Mouse (Mus musculus) liver, postnatal 0 days (tissue): ENCODE measurements around the gene H2-DMa. TPM values are rescaled to one million over a fixed set of nuclear protein-coding genes. Genes with fewer than 3 reads are reported as not detected.
"Not testable (repeated sequence)": the region's sequence is repeated elsewhere in the genome, so short reads cannot be mapped to it uniquely, and the experiment has no call there.

Experiments
- ATAC-seq: fragments of 200-750 bp; cut with Nextera tagmentation; 2 replicates; pipeline ENCODE4 v1.8.0; 2017; ENCODE audit warnings: mild to moderate bottlenecking, moderate library complexity
- DNase-seq: peaks from one replicate; pipeline ENCODE4 v3.0.0-alpha.2; 2016
- H3K27ac ChIP-seq: fragments of 300-500 bp; sonication (generic); 2 replicates; pipeline ENCODE4 v1.5.1; 2014; ENCODE audit warnings: antibody characterized with exemption, moderate library complexity, mild to moderate bottlenecking, low read depth
- H3K27me3 ChIP-seq: fragments of 300-500 bp; sonication (generic); 2 replicates; pipeline ENCODE4 v1.6.1; 2014; ENCODE audit warnings: low read length, control low read depth, mixed read lengths; ENCODE audit not compliant: insufficient read depth
- H3K36me3 ChIP-seq: fragments of 300-500 bp; sonication (generic); replicated peaks from 2 replicates; pipeline ENCODE4 v1.6.1; 2014; ENCODE audit warnings: mild to moderate bottlenecking, control low read depth, low read length, moderate library complexity, mixed read lengths; ENCODE audit not compliant: insufficient read depth
- H3K4me1 ChIP-seq: fragments of 300-500 bp; sonication (generic); 2 replicates; pipeline ENCODE4 v1.6.1; 2014; ENCODE audit warnings: antibody characterized with exemption, mild to moderate bottlenecking, control low read depth; ENCODE audit not compliant: insufficient read depth
- H3K4me2 ChIP-seq: fragments of 300-500 bp; sonication (generic); 2 replicates; pipeline ENCODE4 v1.6.1; 2014; ENCODE audit warnings: low read depth, mild to moderate bottlenecking, low read length, moderate library complexity, mixed read lengths
- H3K4me3 ChIP-seq: fragments of 300-500 bp; sonication (generic); 2 replicates; pipeline ENCODE4 v1.5.1; 2014; ENCODE audit warnings: low read depth, low read length
- H3K9ac ChIP-seq: fragments of 300-500 bp; sonication (generic); replicated peaks from 2 replicates; pipeline ENCODE4 v1.6.1; 2014; ENCODE audit warnings: mild to moderate bottlenecking, moderate library complexity
- H3K9me3 ChIP-seq: fragments of 300-500 bp; sonication (generic); 2 replicates; pipeline ENCODE4 v1.6.1; 2016; ENCODE audit warnings: mild to moderate bottlenecking, control low read depth, low read length, mixed read lengths
- CTCF ChIP-seq: sonication (generic); IDR thresholded peaks from 2 replicates; pipeline ENCODE4 v1.5.1; 2016; ENCODE audit warnings: antibody characterized with exemption, low read depth
- EP300 ChIP-seq: IDR thresholded peaks from 2 replicates; pipeline ENCODE4 v1.6.1; 2016; ENCODE audit warnings: antibody characterized with exemption, low read depth, mild to moderate bottlenecking
- WGBS: fragments of 180-500 bp; shearing (Covaris S2); extraction: QIAGEN DNeasy Blood & Tissue Kit; methylation state at CpG from one replicate; pipeline ENCODE4 v1.1.7; 2014; ENCODE audit not compliant: insufficient replicate concordance; 5-methylcytosine and 5-hydroxymethylcytosine counted together
- polyA plus RNA-seq: library from polyadenylated mRNA; unstranded; fragments of >200 nt; fragmentation: Nextera tagmentation; extraction: Ambion mirVana; gene quantifications from 2 replicates; pipeline ENCODE4 v1.2.1, GENCODE M21; 2015

The H2-DMa gene
- polyA plus RNA-seq, 1 experiment from 2014 or later: 11.9 TPM

DNA sequence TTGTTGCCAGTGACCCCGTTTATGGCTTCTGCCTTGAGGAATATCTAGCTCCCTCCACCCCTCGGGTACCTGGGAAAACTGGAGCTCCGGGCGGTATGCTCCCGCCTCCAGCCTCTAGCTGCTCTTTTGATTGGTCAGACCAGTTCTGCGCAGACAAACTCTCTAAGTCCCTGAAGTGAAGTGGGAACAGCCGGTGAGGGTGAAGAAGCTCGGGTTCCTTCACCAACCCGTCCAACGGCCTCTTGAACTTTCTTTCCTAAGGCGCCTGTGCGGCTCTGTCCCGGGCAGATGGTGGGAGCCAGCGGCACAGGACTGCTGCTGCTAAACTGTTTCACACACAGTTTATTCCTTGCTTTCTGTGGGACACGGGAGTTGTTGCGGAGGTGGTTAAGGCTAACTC, 20.1 kb downstream of the H2-DMa start:
- DNase-seq: no peak

GRCm38 (mm10) chr17:34140240-34140639, 20.9 kb downstream of the H2-DMa start:
- WGBS: 18% methylated on average over 5 of the region's 5 CpGs

More for the DNA sequence above, 20.1 kb downstream of the H2-DMa start:
- no peak for TF ChIP-seq CTCF
- TF ChIP-seq EP300: no peak
- WGBS: 23% methylated on average over 16 of the region's 16 CpGs
- Histone ChIP-seq H3K9ac (0 out of 2 replicates have a peak overlapping the region, but pooled peaks have one; percentile 26), H3K9me3 (no peaks in the 10 kb centered on the region), H3K4me1 (peaks cover 8% of the 10 kb centered on the region; the same call in 1 of the 2 replicates), H3K4me2 (peak overlapping the region; percentile 44), H3K4me3 (peak overlapping the region; percentile 13; the same call in 1 of the 2 replicates), H3K36me3 (no peaks in the 10 kb centered on the region), H3K27ac (no peak overlapping the region), H3K27me3 (peaks cover 32% of the 10 kb centered on the region)
- ATAC-seq: no peak

GRCm38 (mm10) chr17:34141448-34141847, 22.1 kb downstream of the H2-DMa start:
- DNase-seq (no peak), ATAC-seq (no peak)
- peaks cover 30% of the 10 kb centered on the region for H3K27me3 ChIP-seq
- TF ChIP-seq CTCF (no peak), EP300 (no peak)
- H3K4me2 ChIP-seq: no peak overlapping the region
- no peaks in the 10 kb centered on the region for H3K9me3 ChIP-seq
- no peaks in the 10 kb centered on the region for H3K36me3 ChIP-seq
- 37% methylated on average over 4 of the region's 4 CpGs for WGBS
- no peaks in the 10 kb centered on the region for H3K4me1 ChIP-seq
- no peak overlapping the region for H3K4me3 ChIP-seq
- no peak overlapping the region for H3K9ac ChIP-seq
- H3K27ac ChIP-seq: no peak overlapping the region

More at GRCm38 (mm10) chr17:34140240-34140639, 20.9 kb downstream of the H2-DMa start:
- Histone ChIP-seq H3K4me2 (peak overlapping the region; percentile 44; the same call in 1 of the 2 replicates), H3K9me3 (no peaks in the 10 kb centered on the region), H3K27me3 (peaks cover 32% of the 10 kb centered on the region), H3K9ac (no peak overlapping the region), H3K27ac (no peak overlapping the region), H3K36me3 (no peaks in the 10 kb centered on the region), H3K4me3 (no peak overlapping the region), H3K4me1 (peaks cover 8% of the 10 kb centered on the region; the same call in 1 of the 2 replicates)
- no peak for DNase-seq
- ATAC-seq: no peak
- TF ChIP-seq EP300 (no peak), CTCF (no peak)

DNA sequence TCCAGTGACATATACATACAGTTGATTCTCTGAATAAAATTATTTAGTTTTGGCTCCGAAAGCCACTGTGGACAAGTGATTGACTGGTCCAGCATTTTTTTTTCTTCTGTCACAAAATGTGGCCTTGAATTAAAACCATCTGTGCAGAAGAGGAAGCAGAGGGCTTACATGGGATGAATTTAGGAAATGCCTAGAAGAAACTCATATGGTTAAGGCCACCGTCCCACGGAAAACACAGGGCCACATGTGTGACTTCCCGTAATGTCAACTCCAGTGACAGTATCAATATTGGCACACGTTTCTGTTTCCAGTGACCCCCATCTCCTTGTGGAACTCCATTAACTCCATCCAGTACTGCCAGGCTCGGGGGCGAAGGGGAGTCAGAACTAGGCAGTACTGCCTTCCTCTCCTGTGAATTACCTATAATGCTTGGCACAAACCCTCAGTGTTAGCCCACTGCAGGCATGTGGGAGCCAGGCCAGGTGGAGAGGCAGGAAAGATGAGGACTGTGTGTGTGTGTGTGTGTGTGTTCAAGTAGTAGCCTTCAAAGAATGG, 23.2 kb downstream of the H2-DMa start:
- WGBS: 45% methylated on average over 7 of the region's 7 CpGs
- peak overlapping the region; percentile 13; the same call in 1 of the 2 replicates for H3K4me2 ChIP-seq
- no peak overlapping the region for H3K9ac ChIP-seq
- no peaks in the 10 kb centered on the region for H3K9me3 ChIP-seq
- H3K27ac ChIP-seq: peak overlapping the region; percentile 66; the same call in 1 of the 2 replicates
- DNase-seq (no peak), ATAC-seq (no peak)
- H3K36me3 ChIP-seq: no peaks in the 10 kb centered on the region
- H3K27me3 ChIP-seq: peaks cover 27% of the 10 kb centered on the region
- TF ChIP-seq EP300 (no peak), CTCF (no peak)
- H3K4me1 ChIP-seq: no peaks in the 10 kb centered on the region
- no peak overlapping the region for H3K4me3 ChIP-seq

- peaks cover 27% of the 10 kb centered on the region for H3K27me3 ChIP-seq
- peak within 1 kb of the TSS; percentile 13 for H3K4me2 ChIP-seq
- TF ChIP-seq EP300 (no peak), CTCF (no peak)
- no peaks in the 10 kb centered on the region for H3K36me3 ChIP-seq
- no peaks in the 10 kb centered on the region for H3K4me1 ChIP-seq
- peak within 1 kb of the TSS; percentile 70 for H3K27ac ChIP-seq
- ATAC-seq (peak; percentile 73), DNase-seq (peak; percentile 74)
- H3K4me3 ChIP-seq: no peak within 1 kb of the TSS
- no peak within 1 kb of the TSS for H3K9ac ChIP-seq
- no peaks in the 10 kb centered on the region for H3K9me3 ChIP-seq
- WGBS: 14% methylated on average over 7 of the region's 7 CpGs
Observed at GRCm38 (mm10) chr17:34143033-34143432, 23.7 kb downstream of the H2-DMa start, which contains the start of gene H2-DMb2. H2-DMb2 (plus strand) TSS chr17:34143307.

- ATAC-seq (peak; percentile 16), DNase-seq (no peak)
- 22% methylated on average over 5 of the region's 5 CpGs for WGBS
- Histone ChIP-seq H3K4me3 (no peak overlapping the region), H3K4me1 (no peaks in the 10 kb centered on the region), H3K9ac (no peak overlapping the region), H3K9me3 (no peaks in the 10 kb centered on the region), H3K27me3 (peaks cover 22% of the 10 kb centered on the region), H3K36me3 (no peaks in the 10 kb centered on the region), H3K27ac (peak overlapping the region; percentile 70; the same call in 1 of the 2 replicates), H3K4me2 (peak overlapping the region; percentile 13)
- TF ChIP-seq EP300 (no peak), CTCF (no peak)
Observed at GRCm38 (mm10) chr17:34143461-34143860, 24.1 kb downstream of the H2-DMa start.

DNA sequence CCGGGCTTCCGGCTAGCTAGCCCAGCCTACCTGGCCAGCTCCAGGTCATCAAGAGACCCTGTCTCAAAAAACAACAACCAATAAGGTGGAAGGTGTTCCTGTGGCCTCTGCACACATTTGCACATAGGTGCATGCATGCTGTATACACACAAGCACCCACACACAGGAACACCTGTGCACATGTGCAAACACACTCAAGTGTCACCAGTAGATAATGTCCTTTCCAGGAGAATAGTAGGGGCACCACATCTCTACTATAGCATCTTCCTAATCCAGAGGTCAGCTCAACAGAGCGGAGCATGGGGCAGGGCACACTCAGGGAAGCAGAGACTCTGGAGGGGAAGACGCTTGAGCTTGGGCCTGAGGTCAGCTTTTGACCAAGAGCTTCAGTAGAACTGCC, 24.9 kb downstream of the H2-DMa start:
- not testable (repeated sequence) for DNase-seq, H3K4me1 ChIP-seq, H3K27ac ChIP-seq, H3K36me3 ChIP-seq, H3K4me2 ChIP-seq, H3K4me3 ChIP-seq, H3K9ac ChIP-seq, H3K9me3 ChIP-seq, ATAC-seq
- peaks cover 19% of the 10 kb centered on the region for H3K27me3 ChIP-seq
- 78% methylated on average over 4 of the region's 4 CpGs for WGBS
